Mouse (Mus musculus): Measurements from ENCODE around the gene Gsdma2.
A peak's percentile ranks its signal among the peaks of the same experiment; 100 is the strongest.

Gsdma2 gene

DNA sequence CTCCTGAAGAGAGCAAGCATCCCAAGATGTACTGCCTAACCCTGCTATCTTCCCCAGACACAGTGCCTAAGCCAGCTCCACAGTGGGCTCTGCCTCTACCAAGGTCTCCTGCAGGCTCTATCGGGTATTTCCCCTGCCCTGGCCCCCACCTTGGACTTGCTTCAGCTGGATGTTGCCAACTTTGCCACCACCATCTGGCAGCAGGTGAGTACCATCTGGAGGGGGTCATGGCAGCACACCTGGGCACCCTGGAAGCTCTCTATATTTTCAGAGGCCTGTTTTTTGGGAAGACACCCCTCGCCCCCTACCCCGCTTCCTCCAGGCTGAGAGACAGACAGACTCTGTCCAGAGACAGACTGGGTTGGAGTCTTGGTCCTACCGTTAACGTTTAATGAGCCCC is 55.8 kb downstream of the Gsdma2 start:
- no peak for DNase-seq

DNA sequence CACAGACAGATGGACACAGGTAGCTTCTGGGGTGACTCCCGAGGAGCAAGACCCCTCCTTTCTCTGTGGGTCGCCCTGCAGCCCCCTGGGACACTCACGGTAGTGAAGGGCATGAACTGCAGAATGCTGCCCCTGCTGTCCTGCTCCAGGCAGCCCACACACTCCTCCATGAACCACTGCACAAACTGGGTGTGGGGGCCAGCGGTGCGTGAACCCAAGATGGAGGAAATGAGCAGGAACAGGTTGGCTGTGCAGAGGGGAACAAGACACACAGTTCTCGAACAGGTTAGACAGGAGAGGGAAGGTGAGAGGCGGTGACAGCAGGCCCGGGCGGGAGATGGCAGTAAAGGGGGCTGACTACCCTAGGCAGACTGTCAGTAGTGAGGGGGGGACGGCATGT is 58.5 kb downstream of the Gsdma2 start:
- DNase-seq: peak; percentile 28

Data from cerebellum, adult 9-11 months (tissue).